Mouse (Mus musculus) CH12.LX (cell line): ENCODE results near the gene Mok.

Experiments
- CTCF ChIP-seq, 2 experiments: IDR thresholded peaks in 1 of 2; conservative IDR thresholded peaks in 1 of 2; 2 replicates each; pipeline ENCODE4 v1.5.1; 2011 to 2012; ENCODE audit warnings: low read depth in 2 of 2, low read length in 2 of 2, improper control_type of control experiment in 1 of 2, inconsistent platforms in 1 of 2, mild to moderate bottlenecking in 1 of 2, moderate library complexity in 1 of 2
- E2F4 ChIP-seq: IDR thresholded peaks from 2 replicates; pipeline ENCODE4 v1.6.1; 2011; ENCODE audit warnings: low read depth, low read length, improper control_type of control experiment; ENCODE audit not compliant: insufficient replicate concordance
- HCFC1 ChIP-seq: IDR thresholded peaks from 2 replicates; pipeline ENCODE4 v1.6.1; 2012; ENCODE audit warnings: low read depth, mild to moderate bottlenecking, inconsistent platforms, low read length, improper control_type of control experiment
- MAZ ChIP-seq: IDR thresholded peaks from 2 replicates; pipeline ENCODE4 v1.6.1; 2012; ENCODE audit warnings: low read depth, mild to moderate bottlenecking, inconsistent platforms, low read length, improper control_type of control experiment, moderate library complexity
- PAX5 ChIP-seq: IDR thresholded peaks from 2 replicates; pipeline ENCODE4 v1.6.1; 2012; ENCODE audit warnings: low read length, inconsistent platforms, mixed read lengths
- POLR2A ChIP-seq: IDR thresholded peaks from 2 replicates; pipeline ENCODE4 v1.6.1; 2011; ENCODE audit warnings: low read depth, mild to moderate bottlenecking, improper control_type of control experiment, low read length
- POLR2AphosphoS2 ChIP-seq: IDR thresholded peaks from 2 replicates; pipeline ENCODE4 v1.6.1; 2011; ENCODE audit warnings: low read depth, low read length, improper control_type of control experiment

DNA sequence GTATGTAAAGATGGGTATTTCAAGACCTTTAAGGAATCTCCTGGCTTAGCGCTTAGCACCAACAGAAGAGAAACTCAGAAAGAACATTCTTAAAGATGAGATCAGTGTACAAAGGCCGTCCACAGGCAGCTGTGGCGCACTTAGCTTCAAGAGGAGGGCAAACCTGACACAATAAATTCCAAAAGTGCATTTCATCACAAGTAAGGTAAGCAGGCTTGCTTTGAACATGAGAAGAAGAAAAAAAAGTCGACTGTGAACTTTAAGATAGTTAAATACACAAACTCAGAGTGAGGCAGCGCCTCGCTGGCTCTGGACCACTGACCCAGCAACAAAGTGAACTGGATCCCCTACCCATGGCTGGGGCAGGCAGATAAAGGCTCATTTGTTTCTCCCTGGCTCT lies 4.0 kb downstream of the Mok start:
- TF ChIP-seq CTCF (conservative IDR thresholded peaks at IDR 0.05 in 1 of 2, IDR thresholded peaks at IDR 0.05 in 1 of 2; ENCODE audit: low read depth in 2 of 2, low read length in 2 of 2), result no peak
- TF ChIP-seq POLR2A, result no peak
- TF ChIP-seq PAX5, result no peak
- no peak for TF ChIP-seq E2F4
- TF ChIP-seq POLR2AphosphoS2, result no peak
- TF ChIP-seq MAZ, result no peak
- TF ChIP-seq HCFC1, result no peak
